Mouse (Mus musculus) heart, postnatal 14 days (tissue): ENCODE data around the gene Wdr19. TPM values are rescaled to one million over a fixed set of nuclear protein-coding genes. Genes with fewer than 3 reads are reported as not detected.
A peak's percentile ranks its signal among the peaks of the same experiment; 100 is the strongest.

ENCODE experiments used
- DNase-seq, 2 experiments: peaks; one replicate each; pipeline ENCODE4 v3.0.0; 2021 to 2022
- intact Hi-C: fragments of 180-260 bp; cut with DNase I; formaldehyde crosslinking; loops from one replicate; pipeline ENCODE4 v1.15.1; 2025
- long read RNA-seq, 2 experiments: library from polyadenylated mRNA; stranded (forward); transcript quantifications; one replicate each; pipeline ENCODE4 v2.0.0; 2021
- total RNA-seq, 2 experiments: library from RNA; stranded (reverse); gene quantifications; 2 replicates each; pipeline ENCODE4 v1.2.3; 2021

Wdr19 gene
- total RNA-seq: 1 to 10 TPM; 2.7 to 4.5 TPM
- long read RNA-seq, experiment 1, partial matches to known transcripts: 1 of 3 reads
- long read RNA-seq, experiment 1, other reads (novel, unspliced or antisense): 2 of 3 reads
- long read RNA-seq, experiment 2, partial matches to known transcripts: 1 of 2 reads
- long read RNA-seq, experiment 2, other reads (novel, unspliced or antisense): 1 of 2 reads

DNA sequence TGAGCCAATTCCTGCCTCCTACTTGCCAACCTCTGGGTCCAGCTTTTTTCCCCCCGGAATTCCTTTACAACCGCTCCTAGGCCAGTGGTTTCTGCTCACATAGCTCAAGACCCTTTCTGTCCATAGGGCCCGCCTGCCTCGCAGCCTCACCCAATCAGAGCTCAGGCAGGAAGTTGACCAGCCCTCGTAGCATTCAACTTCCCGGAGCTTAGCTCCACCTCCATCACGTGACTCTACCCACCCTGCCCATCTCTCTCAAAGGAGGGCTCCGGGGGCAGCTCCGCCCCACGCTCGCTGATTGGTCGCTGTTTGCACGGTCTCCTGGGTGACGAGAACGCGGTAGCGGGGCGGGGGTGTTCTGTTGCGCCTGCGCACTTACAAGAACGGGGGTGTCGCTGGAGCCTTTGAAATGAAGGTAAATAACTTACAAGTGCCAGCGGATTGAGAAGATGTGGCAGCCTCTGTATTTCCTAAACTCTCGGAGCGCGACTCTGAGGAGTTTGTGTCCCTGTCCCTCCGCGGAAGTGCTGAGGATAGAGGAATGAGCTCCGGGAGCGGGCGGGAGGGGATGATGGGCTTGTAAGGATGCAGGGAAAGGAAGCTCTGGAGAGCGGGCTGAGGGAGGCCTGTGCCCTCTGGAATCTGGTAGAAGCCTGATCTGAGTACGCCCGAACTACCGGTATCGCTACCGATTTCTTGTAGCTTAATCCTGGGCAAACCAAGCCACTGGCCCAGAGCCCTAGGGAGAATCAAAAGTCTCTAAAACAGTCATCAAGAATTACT is at the start of gene Wdr19:
Wdr19 (plus strand) TSS at position 351 of the 783 bp plus-strand sequence.
- intact Hi-C loops: no loop called here
- DNase-seq: peak; percentile 96 to 97

DNA sequence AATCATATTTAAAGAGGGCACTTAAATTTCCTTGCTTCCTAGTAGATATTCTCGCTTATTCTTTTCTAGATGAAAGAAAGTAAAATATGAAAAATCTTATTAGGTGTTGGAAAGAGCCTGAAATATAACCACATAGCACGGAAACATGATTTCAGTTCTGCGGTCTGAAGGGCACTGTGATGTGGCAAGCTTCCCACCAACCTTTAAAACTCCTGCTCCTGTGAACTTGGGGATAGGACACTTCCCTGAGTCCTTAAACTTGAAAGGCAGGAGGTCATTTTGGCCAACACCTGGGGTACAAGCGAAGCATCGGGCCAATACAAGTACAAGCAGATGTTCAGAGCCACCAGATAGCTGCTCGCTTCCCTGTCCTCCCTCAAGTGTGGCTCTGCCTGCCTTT is 49.8 kb upstream of the Wdr19 start:
- DNase-seq: no peak
- intact Hi-C loops: no loop called here

DNA sequence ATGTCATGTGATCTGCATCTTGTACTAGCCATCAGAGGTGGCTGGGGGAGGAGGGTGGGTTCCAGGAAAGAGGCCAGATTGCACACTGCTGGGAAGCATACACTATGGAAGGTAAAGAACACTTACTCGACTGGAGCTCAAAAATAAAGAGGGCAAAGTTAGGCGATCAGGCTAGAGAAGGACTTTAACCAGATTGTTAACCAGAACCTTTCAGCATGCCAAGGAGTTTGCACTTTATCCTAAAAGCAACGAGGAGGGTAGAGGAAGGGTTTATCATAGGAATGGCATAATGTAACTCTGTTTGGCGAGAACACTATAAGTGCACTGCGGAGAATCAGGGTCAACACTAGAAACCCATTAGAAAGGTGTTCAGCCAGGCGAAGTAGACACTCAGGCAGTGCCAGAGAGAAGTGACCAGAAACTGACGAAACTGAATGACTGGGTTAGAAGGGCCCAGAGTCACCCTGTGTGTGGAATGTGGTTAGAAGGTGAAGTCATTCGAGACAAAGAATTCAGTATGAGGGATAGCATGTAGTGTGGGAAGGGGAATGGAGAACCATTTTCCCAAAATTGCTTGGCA is 49.0 kb upstream of the Wdr19 start:
- intact Hi-C loops: no loop called here
- DNase-seq: no peak

DNA sequence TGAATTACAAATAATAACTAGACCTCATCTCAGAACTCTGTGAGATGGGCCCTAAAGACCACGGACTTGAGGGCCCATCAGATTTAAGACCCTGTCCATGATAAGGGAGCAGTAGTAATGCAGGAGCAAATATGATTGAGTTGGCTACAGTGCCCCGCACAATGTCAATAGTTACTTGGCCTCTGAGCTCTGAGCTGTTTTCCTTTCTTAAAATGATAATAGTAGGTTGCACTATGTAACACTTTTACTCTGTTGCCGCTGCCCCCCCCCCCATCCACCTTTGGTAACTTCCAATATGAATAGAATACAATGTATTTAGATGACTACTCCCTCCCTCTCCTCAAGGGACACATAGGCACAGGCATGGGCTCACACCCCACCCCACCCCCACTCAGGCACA is 48.2 kb upstream of the Wdr19 start:
- intact Hi-C loops: no loop called here
- DNase-seq: no peak

DNA sequence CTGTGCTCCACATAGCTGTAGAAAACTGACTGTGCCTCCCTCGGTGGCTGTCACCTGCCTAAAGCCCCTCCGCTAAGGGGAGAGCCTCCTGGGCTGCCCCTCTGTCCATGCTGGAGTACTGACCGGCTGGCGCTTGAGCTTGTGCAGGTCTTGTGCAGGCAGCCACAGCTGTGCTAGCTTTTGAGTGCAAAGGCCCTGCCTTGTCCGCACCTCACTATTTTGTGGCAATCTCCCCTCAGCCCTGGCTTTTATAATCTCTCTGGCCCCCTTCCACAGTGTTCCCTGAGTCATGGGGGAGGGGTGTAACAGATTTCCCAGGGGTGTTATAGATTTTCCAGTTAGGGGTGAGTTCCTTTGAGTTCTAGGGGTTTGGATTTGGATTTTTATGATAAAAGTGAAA is 47.7 kb upstream of the Wdr19 start:
- DNase-seq: no peak
- intact Hi-C loops: no loop called here

DNA sequence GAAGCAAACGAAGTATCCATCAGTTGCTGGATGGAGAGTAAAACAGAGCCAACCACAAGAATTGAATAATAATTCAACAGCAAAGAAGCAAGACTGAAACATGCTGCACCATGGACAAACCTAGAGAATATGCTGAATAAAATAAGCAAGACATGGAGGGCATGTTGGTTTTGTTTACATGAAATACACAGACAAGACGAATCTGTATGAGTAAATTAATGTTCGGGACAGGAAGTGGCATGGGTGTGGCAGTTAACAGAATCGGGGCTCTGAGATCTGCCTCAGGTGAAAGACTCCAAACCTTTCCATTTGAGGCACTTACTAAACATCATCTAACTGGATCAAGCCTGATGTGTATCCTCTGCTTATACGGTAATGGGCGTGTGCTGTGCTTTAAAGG is 45.2 kb upstream of the Wdr19 start:
- no peak for DNase-seq
- intact Hi-C loops: no loop called here

DNA sequence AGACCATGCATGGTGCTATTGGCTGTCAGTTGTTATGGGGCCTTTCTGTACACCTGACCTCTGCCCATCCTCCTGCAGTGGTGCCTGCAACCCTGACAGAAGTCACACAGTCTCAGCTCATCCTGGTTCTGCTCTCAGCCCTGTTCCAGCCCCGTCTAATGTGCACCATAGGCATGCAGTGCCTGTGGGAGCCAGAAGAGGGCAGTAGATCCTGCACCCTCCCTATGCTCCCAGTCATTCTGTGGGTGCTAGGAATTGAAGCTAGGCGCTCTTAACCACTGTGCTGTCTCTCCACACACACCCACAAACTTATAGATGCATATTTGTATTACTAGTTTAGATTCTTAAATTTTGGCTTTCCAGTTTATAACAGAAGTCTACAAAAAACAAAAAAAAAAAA is 42.6 kb upstream of the Wdr19 start:
- peak; percentile 21 to 46 for DNase-seq
- intact Hi-C loops: loop anchor here (5.0 kb wide), 3 partner anchors 50 to 155 kb away; partner anchors contain the start of gene Klhl5

DNA sequence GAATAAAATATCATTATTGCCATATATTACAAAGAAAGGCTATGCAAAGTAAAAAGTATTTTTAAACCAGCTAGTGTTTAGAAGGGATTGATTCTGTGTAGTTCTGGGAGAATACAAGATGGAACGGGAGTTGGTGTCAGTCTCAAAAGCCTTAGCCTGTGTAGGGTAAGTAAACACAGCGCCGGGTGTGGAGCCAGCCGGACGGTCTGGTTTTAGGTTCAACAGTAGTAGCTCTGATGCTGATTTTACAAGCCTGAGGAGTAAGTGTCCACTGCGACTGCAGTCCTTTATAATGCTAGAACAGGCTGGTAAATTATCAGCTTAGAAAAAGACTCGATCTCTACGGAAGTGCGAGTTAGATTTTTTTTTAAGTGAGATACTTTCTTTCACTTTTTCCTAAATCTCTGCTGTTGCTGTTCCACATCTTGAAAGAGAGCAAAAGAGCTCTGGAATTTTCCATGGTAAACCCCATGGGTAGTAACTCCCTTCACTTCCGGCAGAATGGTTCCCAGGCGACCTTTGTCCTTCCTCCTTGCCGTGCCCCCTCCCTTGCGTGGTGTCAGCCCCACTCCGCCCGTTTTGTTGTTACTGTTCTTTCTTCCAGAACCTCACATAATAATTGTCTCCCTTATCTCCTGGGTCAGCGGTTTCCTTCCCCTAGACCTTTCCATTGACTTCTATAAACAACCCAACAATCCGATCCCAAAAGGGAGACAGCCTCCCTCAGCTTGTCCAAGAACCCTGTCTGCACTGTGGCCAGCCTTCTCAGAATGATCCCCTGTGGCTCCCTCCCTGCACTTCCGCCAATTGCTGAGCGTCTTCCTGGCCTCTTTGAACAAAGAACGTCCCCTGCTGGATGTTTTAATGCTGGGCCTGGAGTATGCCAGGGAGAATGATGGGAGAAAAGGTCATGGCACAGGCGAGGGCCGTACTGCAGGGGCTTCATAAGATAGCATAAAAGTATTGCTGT is 41.8 kb upstream of the Wdr19 start:
- intact Hi-C loops: loop anchor here (2.0 to 5.0 kb wide), 4 partner anchors 50 to 155 kb away; partner anchors contain the start of gene Klhl5
- DNase-seq: peak; percentile 68 to 71

DNA sequence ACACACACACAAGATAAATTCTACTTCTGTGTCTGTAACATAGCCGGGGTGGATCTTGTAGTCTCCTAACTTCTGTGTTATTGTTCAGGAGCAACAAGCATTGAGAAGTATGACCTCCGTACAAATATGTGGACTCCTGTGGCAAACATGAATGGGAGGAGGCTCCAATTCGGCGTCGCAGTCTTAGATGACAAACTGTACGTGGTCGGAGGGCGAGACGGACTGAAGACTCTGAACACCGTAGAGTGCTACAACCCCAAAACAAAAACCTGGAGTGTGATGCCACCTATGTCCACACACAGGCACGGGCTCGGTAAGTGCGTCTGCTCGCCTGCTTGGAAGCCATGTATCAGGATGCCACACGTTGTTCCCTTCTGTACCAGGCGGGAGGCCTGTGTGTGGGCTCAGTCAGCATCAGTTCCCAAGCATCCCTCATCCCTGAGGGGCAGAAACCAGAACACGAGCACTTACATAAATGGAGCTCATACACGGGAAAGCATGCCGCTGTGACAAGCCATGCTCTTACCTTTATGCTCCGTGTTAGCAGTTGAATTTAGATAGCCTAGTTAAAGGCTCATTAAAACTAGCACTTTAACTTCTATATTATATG is 40.7 kb upstream of the Wdr19 start:
- intact Hi-C loops: loop anchor here (2.0 to 5.0 kb wide), 4 partner anchors 52 to 156 kb away; partner anchors contain the start of gene Klhl5
- no peak for DNase-seq

DNA sequence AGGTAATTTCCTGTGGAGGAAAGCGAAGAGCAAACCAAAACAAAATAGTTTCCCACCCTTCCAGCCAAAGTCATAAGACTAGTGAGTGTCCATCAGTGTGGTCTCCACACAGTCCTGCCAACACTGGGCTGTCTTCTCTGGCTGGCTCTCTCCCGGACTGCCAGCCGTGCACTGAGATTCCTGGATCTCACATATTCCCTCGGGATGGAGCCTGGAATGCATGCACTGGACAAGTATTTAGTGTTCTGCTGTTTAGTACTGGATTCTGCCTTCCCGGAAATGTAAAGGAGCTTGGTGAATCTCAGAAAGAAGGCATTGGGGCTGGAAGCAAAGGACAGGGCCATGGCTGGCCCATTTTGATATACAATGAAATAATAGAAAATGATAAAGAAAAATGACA is 36.5 kb upstream of the Wdr19 start:
- DNase-seq: no peak
- intact Hi-C loops: no loop called here

DNA sequence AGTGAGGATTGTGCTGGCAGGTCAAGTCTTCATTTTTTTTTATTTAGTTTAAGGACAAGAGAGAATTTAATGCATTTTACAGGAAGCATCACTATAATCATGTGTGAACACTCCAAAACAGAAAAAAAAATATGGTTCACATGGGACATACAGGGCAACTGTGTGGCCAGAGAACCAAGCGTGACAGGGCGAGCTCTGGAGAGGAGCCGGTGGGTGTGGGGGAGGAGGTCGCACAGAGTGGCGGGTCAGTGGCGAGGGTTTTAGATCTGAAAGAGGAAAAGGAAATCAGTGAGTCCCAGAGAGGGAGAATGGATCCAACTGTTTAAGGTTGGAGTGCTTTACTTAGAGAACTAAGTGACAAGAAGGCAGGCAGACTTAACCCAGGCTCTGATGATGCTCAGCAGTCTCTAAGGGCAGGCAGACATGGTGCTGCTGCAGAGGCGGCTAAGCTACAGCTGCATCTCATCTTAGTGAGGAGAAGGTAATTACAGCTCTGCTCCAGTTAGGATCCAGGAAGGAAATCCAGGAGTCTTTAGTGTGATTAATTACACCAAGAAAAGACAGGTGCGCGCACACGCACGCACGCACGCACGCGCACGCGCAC is 35.9 kb upstream of the Wdr19 start:
- DNase-seq: no peak
- intact Hi-C loops: no loop called here

DNA sequence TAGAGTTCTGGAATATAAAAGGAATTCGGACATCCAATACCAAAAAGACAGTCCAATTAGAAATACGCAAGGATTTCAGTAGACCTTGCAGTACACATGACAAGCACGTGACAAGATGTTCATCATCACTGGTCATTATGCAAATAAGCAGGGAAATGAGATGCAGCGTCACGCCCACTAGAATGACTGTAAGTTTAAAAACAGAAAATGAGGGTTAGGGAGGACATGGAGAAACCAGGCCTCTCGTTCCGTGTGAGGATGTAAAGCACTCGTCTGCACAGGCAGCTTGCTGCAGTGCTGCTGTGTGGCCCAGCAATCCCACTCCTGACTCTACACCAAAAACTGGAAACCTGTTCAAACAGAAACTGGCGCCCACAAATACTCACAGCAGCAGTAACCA is 29.3 kb upstream of the Wdr19 start:
- intact Hi-C loops: no loop called here
- DNase-seq: no peak

DNA sequence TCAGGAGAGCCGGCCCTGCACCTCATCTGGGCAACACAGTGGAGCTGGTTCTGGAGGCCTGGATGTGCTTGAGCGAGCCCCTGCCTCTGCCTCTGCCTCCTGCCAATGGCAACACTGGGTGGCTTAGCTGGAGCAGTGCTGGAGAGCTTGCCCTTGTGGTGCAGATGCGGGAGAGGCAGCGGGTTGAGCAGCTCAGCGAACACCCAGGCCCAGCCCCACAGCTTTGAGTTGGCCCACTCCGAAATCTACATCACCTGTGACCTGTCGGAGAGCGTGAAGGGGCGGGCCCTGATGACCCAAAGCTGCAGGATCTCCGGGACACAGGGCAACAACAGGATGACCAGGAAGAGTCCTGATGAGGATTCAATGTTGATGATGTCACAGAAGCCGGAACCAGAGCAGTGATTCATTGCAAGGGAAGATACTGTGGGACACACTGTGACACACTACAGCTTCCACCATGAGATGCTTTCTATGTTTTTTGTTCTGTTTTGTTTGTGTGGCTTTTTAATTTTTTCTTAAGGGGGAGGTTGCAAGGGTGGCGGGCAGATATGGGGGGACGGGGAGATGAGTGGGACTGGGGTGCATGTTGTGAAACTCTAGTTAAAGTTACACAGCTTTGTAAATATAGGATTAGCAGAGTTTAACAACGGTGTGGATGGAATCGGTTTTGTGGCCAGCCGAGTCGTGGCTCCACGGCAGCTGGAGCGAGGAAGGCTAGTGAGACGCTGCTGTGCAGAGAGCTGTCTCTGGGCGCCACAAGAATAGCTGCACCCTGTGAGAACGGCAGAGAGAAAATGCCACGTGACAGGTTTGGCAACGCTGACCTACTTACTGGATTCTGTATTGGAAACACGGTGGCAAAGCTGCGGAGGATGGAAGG is 24.2 kb upstream of the Wdr19 start:
- DNase-seq: peak in 1 of 2 experiments; percentile 29
- intact Hi-C loops: no loop called here

DNA sequence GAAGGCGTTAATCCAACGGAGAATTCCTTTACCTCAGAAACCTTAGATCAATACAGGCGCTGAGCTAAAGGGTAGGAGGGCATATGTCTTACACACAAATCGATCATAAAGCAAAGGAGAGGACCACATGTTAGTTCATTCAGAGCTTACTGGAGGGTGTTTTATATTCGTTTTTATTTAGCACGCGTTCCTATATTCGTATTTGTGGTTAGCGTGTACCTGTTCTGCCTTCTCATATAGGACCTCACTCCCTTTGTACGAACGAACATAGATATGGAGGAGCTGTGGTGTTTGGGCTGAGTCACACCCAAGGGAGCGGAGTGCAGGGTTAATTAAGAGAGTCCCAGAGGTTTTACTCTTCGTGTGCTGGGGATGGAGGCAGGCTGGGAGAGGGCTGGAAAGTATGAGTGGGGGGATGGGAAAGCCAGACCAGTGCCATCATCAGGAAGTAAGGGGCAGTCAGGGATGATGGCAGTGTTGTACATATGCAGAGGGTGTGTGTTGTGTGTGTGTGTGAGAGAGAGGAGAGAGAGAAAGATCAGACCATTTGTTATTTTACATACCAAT is 23.5 kb upstream of the Wdr19 start:
- no peak for DNase-seq
- intact Hi-C loops: no loop called here

DNA sequence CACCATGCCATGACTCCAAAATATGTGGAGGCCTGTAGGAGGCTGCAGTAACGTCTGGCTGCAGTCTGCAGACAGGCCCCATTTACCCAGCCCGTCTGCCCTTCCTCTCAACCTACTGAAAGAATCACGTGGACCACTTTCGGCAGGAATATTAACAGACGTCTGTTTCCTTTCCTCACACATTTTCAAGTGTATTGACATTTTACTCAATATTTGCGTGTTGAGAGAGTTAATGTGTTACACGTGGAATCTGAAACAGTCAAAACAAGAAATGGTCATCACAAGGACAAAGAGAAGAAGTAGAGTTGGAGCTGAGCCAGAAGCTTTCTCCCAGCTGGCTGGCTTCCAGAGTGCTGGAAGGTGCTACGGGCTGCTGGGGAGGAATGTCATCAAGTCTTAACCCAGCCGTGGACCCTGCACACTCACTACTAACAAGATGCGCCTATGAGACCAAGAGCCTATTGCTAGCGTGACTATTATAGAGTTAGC is 22.4 kb upstream of the Wdr19 start:
- DNase-seq: peak in 1 of 2 experiments; percentile 54
- intact Hi-C loops: no loop called here

DNA sequence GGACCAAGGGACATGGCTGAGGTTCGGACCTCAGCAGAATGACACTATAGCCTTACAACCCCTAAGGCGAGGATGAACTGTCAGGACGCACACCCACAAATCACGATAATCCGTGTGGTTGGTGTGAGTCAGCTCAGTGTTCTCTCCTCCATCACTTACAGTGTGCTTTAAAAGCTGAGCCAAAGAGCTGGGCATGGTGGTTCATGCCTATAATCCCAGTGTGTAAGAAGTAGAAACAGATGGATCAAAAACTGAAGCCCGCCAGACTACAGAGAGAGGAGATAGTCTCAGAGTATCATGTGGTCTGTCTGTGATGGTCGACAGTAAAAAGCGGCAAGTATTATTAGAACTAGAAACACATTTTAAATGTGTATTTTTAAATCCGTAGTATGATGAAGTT is 21.0 kb upstream of the Wdr19 start:
- intact Hi-C loops: no loop called here
- no peak for DNase-seq

DNA sequence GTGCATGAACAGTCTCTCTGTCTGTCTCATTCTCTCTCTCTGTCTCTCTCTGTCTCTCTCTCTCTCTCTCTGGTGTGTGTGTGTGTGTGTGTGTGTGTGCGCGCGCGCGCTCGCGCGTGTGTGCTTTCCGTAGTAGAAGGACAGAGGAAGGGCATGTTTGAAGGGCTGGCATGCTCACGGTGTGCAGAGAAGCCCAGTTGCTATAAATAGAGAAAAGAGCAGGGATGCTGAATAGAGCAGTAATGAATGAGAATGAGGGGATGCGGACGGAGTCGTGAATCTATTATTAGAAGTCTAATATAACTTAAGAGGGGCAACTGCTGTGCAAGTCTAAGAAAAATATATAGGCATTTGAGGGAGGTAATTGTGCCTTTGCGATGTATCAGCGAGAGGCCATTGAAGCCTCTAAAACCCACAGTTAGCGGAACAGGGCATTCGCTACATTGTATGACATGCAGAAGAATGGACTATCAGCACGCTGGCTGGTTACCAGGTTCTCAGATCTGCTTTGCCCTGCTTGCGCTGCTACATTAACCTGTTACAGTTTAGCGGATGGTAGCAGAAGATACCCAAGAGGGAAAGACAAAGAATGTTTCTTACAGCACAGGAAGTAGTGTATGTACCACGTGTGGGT is 18.2 kb upstream of the Wdr19 start:
- DNase-seq: no peak
- intact Hi-C loops: no loop called here

DNA sequence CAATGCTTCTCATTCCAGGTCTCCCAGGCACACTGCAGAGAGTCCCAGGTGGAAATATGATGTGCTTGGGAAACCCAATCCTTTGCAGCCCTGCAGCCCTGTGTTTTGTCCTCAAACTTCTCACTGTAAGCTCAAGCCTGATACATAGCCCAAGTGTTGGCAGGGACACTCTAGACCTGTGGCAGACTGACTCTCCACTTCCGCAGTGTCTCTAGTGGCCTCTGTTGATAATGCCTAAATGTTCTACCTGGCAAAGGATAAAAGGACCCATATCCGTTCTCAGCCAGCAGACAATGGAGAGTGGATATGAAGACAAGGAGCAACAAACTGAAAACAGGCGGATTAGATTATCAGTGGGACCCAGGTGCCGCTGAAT is 17.7 kb upstream of the Wdr19 start:
- DNase-seq: no peak
- intact Hi-C loops: no loop called here
